Mouse (Mus musculus) B cell, adult 2 months (primary cell): ENCODE results near the gene Ndrg3.

Experiments used
- DNase-seq, 2 experiments: peaks; one replicate each; pipeline ENCODE4 v3.0.0; 2022

Ndrg3 gene

DNA sequence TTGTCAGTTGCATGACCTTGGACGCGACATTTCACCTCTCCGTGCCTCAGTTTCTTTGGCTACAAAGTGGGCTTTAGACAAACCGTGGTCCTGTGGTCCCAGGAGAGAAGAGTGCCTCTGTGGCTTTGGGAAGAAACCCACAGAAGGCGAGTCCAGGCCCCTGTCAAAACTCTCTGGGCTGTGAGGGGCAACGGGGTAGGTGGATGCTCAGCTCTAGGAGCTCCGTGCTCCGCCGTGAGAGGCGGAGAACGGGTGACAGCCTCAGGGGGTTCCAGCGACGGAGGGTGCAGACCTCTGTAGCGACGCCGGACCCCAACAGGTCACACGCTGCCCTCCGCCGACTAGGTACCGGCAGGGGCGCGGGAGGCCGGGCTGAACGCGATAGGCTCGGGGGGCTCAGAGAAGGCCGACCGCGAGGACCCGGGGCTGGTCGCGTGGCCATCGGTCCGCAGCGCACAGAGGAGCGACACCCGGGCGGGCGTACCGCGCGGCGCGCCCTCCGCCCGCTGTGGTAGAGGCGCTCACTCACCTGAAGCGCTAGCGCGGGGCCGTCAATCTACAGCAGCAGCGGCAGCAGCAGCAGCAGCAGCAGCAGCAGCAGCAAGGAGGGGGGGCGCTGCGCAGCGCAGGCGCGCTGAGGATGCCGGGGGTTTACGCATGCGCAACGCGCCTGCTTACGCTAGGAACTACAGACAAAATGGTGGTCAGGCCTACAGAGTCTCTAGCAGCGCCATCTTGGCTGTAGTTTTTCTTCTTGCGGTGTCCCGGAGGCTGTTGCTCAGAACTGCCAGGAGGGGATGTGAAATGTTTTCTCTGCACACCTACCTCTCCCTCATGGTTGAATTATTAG, at the start of gene Ndrg3:
Gene Ndrg3 (minus strand): TSS at position 587 of the 850 bp plus-strand sequence.
- DNase-seq = peak; percentile 96

DNA sequence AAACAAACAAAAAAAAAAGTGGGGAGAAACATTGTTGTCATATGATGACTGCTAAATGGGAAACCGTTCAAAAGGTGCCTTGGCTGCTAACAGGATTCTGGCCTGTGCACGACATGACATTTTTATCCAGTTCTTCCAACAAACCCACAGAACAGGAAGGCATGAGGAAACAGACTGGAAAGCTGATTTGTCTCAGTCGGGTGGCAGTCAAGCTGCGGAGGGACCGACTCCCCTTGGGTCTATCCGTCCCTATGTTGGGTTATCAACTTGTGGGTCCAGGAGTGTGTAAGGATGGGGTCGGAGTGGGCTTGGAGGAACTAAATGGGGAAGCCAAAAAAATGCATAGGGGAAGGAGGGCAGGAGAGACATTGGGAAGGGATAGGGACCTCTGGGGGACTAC, 49.6 kb upstream of the Ndrg3 start:
- DNase-seq = no peak

DNA sequence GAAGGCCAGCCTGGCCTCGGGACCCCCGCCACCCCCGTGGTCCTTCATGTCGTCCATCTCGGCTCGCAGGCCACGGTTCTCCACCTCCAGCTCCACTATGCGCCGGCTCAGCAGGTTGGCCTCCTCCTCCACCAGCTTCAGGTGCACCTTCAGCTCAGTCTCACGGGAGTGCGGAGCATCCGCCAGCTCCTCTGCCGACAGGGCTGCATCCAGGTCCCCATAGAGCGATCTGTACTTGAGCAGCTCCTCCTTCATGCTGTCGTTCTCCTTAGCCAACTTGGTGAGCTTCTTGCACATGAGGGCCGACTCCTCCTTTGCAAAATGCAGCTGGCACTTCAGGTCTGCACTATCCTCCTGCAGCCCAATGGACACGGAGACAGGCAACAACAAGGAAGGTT, 48.8 kb upstream of the Ndrg3 start:
- no peak for DNase-seq

DNA sequence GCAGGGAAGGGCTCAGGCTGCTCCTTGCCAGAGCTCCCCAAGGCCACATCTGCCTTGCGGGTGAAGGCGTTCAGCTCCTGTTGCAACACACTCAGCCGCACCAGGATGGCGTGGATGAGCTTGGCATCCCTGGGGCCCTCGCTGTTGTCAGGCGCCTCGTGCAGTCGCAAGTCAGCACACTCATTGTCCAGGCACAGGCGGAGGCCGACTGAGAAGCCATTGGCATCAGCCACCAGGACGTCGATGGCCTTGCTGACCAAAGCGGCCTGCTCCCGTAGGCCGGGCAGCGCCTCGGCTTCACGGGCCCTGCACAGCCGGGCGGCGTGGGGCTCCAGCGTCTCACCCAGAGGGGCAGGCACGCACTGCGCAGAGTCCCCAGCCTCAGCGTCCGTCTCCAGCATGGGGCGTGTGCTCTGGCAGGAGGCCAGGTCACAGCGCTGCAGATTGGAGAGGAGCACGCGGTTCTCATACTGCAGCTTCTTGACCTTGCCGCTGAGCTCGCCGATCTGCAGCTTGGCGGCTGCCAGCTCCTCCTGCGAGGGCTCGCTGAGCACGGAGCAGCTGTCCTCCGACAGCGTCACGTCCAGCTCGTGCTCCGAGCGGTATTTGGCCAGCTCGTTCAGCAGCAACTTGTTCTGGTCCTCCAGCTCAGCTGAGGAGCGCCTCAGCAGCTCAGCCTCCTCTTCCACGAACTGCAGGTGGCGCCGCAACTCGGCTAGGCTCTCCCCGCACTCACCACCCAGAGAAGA, 48.2 kb upstream of the Ndrg3 start:
- no peak for DNase-seq

DNA sequence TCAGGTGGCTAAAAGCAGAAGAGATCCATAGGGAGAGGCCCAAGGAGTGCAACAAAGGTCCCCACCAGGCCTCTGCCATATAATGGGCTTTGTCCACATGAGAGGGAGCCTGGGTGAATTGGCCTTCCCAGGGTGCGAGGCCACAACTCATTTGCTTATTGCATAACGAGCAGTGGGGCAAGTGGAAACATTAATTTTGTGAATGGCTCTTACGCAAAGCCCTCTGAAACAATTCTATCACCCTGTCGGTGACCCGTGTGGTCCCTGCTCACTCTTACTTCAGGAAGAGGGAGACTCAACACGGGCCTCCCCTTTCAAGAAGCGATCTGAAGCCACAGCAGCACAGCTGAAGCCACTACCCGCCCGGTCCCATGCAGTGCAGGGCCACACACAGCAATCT, 45.4 kb upstream of the Ndrg3 start:
- DNase-seq = no peak

DNA sequence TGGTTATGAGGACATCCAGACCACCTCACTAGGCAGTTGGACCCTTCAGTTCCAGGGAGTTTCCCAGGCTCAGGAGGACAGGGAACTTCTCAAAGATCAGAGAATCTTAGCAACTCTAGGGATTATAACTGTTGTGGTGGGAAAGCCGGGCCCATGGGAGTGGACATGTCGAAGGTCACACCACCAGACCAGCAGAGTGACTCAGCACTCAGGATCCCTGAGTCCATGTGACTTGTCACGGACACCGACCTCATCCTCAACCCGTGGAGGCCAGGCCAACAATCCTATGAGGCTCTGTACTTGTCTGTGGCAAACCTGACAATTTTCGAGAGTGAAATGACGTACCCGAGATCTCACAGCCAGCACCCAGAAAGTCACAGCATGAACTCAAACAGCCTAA, 44.5 kb upstream of the Ndrg3 start:
- no peak for DNase-seq

DNA sequence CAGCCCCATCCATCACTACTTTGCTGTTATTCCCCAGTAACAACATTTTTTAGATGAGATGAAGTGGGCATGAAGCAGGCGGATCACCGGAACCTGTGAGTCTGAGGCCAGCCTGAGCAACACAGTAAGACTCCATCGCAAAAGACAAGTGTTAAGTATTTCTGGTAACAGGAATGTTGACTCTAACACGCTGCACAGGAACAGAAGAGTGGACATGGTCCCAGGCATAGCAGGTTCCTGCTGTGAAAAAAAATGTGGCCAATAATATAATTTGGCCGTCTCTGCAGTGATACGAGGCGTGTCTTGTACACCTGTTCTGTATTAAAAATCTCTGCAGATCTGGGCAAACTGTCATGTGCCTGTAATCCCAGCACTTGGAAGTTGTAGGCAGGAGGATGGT, 43.5 kb upstream of the Ndrg3 start:
- DNase-seq = no peak

DNA sequence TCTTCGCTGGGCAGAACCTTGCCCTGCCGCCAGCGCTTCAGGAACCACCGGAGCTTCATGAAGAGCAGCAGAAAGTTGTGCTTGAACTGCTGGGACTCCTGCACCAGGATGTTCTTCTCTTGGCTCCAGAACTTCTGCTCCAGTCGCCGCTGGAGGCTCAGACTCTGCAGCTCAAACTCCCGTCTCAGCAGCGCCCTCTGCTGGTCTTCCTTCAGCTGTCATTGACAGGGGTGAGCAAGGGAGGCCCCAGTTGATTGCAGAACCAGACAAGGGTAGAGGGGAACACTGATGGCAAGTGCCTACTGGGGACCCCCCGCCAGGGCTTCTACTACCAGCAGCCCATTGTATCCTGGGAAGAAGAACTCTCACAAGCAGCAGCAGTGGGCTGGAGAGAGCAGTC, 38.9 kb upstream of the Ndrg3 start:
- peak; percentile 86 to 87 for DNase-seq

DNA sequence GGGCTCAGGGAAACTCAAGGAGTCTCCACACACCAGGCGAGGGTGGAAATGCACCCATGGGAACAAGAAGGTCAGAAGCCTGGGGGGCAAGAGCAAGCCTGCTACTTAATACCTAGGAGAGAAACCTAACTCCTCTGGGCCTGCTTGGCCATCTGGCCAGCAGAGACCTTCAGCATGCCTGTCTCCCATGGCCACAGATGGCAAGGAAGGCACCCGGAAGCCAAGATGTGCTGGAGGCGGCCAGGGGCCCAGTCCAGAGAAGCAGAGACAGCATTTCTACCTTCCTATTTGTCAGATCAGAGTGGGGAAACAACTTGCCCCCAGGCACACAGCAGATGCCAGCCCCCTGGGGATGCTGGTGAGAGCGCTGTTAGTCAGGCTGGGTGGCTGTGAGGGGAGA, 36.4 kb upstream of the Ndrg3 start:
- DNase-seq = no peak

DNA sequence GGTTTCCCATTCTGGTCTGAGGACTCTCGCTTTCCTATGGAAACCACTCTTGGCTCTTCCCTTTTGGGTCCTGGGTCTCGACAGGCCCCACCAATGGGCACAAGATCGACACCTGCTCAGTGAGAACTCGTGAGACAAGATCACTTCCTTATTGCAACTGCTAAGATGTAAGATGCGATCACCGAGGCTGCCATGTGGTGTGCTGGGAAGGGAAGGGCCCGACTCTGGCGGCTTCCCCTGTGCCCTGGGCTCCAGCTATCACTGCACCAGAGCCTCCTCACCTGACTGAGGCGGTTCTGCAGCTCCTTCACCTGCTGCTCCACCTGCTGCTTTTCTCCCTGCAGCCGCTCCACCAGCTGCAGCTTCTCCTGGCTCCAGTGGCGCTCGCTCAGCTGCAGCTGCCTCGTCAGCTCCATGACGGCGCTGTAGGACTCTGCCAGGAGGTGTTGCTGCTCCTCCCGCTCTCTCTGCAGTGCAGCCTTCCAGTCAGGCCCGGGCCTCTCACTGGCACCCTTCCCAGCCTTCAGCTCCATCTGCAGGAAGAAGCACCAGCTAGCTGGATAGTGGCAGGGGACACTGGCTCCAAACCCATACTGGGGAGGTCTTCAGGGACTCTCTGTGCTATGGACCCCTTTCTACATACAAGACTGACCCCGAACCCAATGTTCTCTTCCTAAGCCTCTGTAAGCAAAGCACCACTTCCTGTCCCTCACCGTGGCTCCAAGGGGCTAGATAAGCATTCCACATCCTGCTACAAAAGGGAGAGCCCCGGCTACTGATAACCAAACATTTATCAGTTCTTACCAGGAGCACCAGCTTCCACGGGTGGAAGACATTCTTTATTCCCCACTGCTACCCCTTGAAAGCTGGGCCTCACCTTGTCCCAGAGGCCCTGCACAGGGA, 35.5 kb upstream of the Ndrg3 start:
- no peak for DNase-seq

DNA sequence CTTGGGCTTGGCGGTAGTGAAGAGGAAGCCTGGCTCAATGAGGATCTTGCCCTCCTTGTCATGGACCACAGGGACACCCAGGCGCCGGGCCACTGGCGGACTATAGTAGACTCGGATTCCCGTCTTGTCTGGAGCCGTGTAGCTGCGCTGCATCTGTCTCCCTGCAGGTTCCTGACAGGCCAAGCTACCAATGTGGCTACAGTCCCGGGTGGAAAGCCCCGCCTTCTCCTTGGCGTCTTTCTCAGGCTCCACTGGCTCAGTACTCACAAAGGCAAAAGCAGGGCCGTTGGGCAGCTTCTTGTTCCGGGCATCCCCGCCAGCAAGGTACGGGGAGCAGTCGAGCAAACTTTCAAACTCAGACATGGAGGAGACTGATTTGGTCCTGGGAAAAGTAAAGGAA, 29.3 kb upstream of the Ndrg3 start:
- DNase-seq = no peak

DNA sequence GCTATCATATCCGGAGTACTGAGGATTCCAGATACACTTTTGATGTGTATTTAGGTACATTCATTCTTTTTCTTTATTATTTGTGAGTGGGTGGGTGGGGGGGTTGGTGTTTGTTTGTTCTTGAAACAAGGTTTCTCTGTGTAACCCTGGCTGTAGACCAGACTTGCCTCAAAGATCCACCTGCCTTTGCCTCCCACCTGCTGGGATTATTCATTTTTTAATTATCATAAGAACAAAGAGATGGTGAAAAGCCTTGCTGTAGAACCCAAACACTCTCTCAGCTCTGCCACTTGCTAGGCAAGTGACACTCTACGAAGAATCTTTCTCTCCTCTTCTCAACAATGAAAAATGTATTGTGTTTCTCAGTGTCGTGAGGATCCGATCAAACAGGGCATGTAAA, 27.4 kb upstream of the Ndrg3 start:
- DNase-seq = no peak

DNA sequence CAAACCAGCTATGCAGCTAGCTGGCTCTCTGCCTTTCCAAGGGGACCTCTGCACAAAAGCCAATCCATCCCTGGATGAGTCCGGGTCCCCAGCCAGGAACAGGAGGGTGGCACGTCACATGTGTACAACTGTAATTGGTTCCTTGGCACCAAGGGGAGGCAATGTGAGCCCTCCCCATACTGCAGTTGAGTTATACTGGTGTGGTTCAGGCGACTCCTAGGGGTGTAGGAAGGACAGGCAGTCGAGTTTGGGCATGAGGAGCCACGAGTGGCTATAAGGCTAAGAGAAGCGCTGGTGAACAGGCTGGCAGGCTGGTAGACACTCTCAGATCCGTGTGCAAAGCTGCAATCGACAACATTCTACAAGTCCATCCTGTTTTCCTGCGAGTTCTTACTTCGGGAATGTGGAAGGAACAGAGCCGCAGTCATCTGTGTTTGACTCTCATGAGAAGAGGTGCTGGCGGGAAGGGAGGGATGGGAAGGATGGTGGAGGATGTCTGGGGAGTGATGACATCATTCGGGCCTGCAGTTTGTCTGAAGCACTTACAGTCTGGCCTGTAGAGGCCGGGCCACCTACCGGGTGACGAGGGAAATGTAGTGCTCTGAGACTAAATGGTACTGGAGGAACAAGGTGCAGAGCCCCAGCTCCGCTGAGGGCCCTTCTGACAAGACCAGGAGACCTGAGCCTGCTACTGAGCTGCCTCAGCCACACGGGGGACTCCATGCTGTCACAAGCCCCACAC, 24.8 kb upstream of the Ndrg3 start:
- DNase-seq = no peak

DNA sequence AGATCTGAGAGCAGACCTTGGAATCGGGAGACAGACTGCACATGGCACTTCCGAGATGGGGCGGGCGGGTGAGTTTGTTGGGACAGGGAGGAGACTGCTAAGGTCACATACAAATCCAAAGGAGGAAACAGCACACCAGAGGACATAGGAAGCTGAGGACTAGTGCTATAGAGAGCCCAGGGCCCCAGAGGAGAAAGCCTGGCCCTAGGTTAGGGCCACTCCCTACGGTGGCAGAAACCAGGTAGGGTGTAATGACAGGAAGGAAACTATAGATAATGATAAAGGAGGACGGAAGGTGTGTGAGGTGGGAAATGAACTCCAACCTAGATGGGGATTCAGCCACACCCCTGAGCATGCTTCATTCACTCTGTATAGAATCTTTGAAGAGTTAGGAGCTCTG, 20.5 kb upstream of the Ndrg3 start:
- no peak for DNase-seq

DNA sequence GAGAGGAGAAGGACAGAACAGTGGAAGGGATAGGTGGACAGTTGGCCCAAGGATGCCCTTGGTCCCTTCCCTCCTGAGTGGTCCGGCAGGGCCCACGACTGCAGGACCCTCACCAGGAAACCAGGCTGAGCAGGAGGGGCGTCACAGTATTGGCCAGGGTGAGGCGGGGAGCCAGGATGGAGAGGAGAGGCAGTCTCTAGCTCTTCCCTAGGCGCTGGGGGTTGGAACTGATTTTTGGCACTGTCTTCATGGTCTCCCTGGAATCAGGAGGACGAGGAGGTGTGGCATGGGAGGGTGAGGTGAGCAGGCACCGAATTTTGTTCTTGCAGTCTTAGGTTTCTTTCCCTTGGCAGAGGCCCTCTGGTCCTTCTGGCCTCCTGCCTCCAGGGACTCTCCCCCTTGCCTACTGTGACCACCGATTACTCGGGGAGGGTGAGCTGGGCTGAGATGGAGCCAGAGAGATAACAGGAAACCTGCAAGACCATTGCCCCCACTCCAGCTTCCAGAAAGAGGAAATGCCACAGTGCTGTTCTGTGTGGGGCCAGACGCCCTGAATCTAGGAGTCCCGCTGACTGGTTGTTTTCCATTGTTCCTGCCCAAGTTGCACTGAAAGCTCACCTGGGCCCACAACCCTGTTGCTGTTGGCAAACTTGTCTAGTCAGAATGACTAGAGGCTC, 18.9 kb upstream of the Ndrg3 start:
- DNase-seq = no peak

DNA sequence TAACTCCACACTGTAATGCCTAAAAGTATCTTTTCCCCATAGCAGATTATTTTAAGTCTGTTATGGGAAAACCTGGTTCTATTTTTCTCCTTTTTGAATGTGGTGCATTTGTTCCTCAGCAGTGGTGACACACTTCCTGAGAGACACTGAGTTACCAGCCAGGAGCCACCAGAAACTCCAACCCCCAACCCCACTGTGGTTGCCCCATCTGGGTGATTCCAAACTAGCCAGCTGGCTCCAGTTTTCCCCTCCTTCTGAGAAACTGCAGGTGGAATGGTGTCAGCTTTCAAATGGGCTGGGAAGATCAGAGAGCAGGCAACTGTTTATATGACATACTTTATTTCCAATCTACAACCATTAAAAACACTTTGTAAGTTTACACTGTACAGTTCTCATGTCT, 18.3 kb upstream of the Ndrg3 start:
- DNase-seq = no peak

DNA sequence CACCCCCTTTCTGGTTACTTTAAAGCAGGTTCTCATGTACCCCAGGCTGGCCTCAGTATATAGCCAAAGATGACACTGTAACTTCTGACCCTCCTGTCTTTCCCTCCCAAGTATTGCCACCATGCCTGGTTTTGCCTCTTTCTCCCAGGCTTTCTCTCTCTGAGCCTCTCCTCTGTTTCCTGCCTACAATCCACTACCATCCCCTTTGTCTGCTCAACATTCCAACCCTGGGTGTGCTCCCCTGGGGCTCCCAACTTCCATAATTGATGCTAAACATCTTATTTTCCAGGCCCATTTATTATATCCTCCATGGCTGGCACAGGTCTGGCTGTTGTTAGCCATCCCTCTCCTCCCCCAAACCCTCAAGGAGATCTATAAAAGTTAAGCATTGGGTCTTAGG, 16.7 kb upstream of the Ndrg3 start:
- DNase-seq = no peak

DNA sequence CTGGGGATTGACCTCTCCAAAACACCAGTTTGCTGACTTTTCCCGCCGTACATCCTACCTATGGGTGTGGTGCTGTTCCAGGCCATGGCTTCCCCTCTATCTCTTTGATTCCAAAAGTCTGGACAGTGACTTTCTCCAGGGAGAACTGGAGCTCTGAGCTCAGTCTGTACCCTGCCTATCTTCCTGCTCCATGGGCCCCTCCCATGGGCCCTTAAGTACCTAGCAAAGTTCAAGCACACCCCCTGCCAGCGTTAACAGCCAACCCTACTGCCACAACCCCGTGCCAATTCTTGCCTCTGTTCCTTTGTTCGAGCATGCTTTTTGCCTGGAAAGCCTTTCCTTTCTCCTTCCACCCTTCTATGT, 15.4 kb upstream of the Ndrg3 start:
- no peak for DNase-seq

DNA sequence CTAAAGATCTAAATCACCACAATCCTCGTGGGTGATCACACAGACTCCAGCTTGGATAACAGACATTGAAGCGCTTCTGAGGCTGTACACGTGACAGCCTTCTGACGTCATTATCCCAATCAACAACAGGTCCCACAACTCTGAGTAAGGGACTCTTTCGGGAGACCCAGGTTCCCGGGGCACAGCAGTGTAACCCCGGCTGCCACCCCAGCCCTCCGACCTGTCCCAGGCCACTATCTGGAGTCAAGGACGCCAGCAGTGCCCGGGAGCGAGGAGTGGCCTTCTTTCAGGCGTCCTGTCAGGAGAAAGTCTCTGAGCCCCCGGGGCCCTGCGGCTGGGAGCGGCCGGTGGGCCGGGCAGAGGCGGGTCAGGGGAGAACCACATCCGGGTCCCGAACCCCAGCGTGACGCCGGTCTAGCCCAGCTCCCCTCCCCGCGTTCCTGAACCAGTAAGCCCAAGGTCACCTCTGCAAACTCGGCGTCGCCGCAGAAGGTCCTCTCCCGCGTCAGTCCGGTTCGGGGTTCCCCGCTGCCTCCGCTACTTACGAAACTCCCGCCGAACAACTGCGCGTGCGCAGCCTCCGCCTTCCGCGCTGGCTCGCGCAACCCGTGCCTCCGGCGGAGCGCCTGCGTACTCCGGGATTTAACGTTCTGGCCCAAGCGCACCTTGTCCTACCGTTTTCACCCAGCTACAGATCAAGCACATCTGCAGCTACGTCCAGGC, 14.8 kb upstream of the Ndrg3 start, which contains the start of gene Dsn1:
Gene Dsn1 (minus strand): TSS at position 644 of the 723 bp plus-strand sequence.
- DNase-seq = peak; percentile 90 to 91

DNA sequence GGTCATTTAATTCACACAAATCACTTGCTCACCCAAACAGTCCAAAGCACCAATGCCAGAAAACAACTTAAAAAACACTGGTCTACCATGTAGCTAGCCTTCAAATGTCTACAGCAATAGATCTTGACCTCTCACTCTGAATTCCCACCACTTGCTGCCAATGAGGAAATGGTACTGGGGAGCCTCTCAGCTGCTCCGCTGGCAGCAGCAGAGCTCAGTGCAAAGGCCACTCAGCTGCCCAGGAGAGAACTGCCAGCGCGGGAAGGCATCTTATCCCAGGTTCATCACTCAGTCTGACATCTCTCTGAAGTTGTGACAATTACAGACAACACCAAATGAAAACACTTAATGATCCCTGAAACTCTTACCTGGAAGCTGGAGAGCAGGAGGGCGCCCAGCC, 10.5 kb upstream of the Ndrg3 start:
- DNase-seq = no peak

DNA sequence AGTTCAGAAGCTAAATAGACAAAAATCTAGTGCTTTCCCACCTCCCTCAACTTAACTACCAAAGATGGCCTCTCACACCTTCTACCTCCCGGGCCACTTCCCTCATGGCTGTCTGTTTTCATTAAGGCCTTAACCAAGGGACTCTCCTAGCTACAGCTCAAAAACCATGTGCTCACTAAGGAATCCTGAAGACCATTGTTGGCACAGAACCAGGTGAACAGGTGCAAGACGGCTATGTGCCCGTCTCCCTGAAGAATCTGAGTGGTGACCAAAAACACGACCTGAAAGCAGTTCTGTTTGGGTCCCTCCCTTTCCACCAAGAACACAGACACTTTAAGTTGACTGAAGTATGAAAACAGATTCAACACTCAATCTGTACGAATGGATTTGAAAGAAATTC, 6.4 kb upstream of the Ndrg3 start:
- DNase-seq = no peak
